Mouse (Mus musculus) G1E (cell line): ENCODE data around the gene Klri2.

ENCODE experiments used
- CTCF ChIP-seq: IDR thresholded peaks from 2 replicates; pipeline ENCODE4 v1.5.1; 2012; ENCODE audit warnings: low read depth, low read length, inconsistent platforms, mixed read lengths
- GATA1 ChIP-seq: IDR thresholded peaks from 2 replicates; pipeline ENCODE4 v1.6.1; 2012; ENCODE audit warnings: borderline replicate concordance, low read length, inconsistent platforms, mixed read lengths
- GATA2 ChIP-seq: IDR thresholded peaks from 2 replicates; pipeline ENCODE4 v1.6.1; 2012; ENCODE audit warnings: low read depth, low read length, inconsistent platforms, borderline replicate concordance
- POLR2AphosphoS5 ChIP-seq: IDR thresholded peaks from 2 replicates; pipeline ENCODE4 v1.6.1; 2012; ENCODE audit warnings: low read depth, low read length, inconsistent platforms; ENCODE audit not compliant: insufficient replicate concordance

DNA sequence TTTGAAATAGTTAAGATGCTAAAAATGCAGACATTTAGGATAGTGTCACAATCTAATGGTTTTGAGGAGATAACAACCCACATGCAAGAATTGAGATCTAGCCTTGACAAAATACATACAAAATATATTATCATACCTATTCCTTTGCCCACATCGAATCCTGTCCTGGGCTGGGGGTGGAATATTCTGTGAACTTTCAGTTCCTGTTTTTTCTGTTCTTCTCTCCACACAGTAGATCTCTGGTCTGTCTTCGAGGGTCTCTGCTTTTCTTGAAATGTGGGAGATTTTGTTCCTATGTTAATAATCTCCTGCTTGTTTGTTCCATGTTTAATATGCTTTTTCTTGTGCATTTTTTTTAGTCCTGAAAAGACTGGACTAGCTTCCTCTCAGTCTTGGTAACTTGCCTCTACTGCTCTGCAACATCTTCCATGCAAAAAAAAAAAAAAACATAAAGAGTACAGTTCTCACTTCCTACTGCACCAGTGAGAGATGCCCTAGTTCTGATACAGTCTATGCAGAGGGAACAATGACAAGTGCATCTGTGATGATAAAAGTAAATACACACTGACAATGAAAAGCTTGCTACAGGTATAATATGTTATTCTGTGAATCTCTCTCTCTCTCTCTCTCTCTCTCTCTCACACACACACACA is at the start of gene Klri2:
- TF ChIP-seq CTCF, result no peak
- TF ChIP-seq GATA1, result no peak
- no peak for TF ChIP-seq POLR2AphosphoS5
- no peak for TF ChIP-seq GATA2
